Mouse (Mus musculus) heart, adult 9 months (tissue): ENCODE measurements around the gene Sema6b.
A peak's percentile ranks its signal among the peaks of the same experiment; 100 is the strongest.

ENCODE experiments used
- DNase-seq, 2 experiments: peaks; one replicate each; pipeline ENCODE4 v3.0.0; 2022; ENCODE audit warnings: low spot score in 2 of 2

Sema6b gene

DNA sequence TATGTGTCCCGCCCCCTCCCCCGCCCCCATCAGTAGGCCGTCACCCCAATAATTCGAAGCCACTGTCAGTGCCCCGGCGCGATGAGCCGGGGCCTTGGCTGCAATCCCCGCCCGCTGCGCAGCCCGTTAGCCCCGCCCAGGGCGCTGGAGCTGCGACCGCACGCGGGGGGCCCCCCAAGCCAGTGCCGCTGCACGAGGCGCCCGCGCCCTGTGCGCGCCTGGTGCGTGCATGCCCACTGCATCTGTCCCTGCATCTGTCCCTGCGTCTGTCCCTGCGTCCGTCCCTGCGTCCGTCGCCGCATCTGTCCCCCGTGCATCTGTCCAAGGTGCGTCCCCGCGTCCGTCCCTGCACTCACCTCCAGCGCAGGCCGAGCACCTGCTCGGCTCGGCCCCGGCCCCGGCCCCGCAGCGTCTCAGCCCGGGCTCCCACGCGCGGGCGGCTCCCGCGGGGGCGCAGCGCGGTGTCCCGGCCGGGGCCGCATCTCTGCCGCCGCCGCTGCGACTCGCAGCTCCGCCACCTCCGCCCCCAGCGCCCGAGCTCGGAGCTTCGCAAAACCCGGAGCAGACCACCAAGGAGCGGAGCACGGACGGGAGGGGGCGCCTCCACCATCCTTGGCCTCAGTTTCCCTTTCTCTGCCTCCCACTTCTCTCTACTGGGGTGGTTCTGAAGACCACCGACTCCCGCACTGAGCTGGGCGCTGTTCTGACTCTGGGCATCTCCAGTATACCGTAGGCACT is at the start of gene Sema6b:
Sema6b (minus strand) TSS at position 486 of the 738 bp plus-strand sequence.
- no peak for DNase-seq

- peak; percentile 82 to 83 for DNase-seq
Observed at GRCm38 (mm10) chr17:56185281-56186141, 45.4 kb upstream of the Sema6b start.

- peak; percentile 94 to 96 for DNase-seq
Observed at GRCm38 (mm10) chr17:56183658-56184103, 43.5 kb upstream of the Sema6b start, which contains the start of gene Mydgf. Gene Mydgf (minus strand): TSS chr17:56183920.

DNA sequence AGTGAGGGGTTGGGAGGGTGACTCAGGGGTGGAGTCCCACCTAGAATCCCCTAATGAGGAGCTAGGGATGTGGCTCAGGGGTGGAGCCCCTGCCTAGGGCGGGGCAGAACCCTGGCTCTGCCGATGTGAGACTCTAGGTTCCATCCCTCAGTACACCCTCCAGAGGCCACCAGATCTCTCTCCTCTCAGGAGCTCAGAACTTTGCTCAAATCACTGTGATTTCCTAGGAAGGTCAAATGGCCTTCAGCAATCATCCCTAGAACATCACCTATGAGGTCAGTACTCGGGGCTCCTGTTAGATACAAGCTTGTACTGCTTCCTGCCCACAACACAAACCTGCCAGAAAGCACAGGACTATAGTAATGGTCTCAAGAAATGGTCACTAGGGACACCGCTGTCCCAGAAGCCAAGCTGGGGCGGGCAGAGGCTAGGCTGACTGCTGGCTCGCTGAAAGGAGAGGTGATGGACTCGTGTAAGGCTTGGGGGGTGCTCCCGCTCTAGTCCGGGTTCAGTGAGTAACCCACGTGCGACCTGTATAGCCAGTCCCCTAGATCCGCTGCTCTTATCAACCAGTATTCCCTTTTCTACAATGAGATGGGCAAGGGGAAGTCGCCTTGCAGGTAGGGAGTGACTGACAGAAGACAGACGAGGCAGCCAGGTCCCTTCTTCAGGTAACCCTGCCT is 43.0 kb upstream of the Sema6b start:
- no peak for DNase-seq

- no peak for DNase-seq
Observed at GRCm38 (mm10) chr17:56175416-56175815, 35.3 kb upstream of the Sema6b start.

- no peak for DNase-seq
Observed at GRCm38 (mm10) chr17:56173401-56174046, 33.4 kb upstream of the Sema6b start.

- DNase-seq, result no peak
Observed at GRCm38 (mm10) chr17:56171881-56172280, 31.7 kb upstream of the Sema6b start.

GRCm38 (mm10) chr17:56171456-56171855 is 31.3 kb upstream of the Sema6b start:
- DNase-seq, result no peak

GRCm38 (mm10) chr17:56170636-56171035 is 30.5 kb upstream of the Sema6b start:
- DNase-seq, result no peak

DNA sequence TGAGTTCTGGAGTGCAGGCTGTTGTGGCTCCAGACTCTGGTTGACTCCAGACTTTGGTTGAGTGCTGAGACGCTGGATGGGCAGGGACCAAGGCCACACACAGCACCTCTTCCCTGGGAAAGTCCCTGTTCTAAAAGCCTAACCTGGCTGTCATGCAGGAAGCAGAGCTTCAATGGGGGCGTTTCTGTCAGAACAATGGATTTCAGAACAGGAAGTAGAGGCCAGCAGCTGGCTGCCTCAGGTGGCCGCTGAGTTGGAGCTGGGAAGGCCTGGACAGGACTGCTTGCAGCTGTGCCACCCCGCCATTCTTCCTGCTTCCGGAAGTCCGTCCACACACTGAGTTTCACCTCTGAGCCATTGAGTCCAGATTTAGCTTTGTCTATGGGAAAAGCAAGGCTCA is 29.7 kb upstream of the Sema6b start:
- DNase-seq, result peak; percentile 24 to 70

DNA sequence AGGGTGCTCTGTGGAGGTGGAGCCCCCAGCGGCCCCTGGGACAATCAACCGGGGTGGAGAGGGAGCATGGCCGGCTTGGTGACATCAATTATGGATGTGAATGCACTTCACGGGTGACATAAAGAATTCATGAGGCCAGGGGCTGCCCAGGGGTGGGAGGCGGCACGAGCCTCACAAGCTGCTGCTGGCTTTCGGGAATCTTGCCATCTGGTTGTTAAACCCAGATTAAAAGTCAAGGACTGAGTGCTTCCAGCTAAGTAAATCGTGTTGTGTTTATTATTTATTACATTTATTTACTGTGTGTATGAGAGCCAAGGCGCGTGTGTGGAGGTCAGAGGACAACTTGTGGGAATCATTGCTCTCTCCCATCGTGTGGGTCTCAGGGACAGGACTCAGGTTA is 25.5 kb upstream of the Sema6b start:
- DNase-seq, result no peak

DNA sequence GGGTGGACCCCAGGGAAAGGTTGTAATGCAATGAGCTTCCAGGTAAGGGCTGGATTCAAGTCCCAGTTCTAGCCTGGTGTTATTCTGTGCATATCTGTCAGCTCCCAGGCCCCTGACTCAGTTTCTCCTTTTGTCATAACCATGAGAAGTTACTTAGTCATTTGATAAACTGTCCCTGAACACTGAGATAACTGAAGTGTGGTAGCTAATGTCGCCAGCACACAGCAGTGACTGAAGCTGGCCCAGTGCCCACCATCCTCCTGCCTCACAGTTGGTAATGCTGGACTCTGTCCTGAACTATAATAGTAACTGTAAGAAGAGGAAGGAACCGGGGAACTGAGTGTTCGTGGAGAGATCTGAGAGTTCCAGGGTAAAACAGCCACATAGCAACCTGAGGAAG is 24.4 kb upstream of the Sema6b start:
- DNase-seq, result no peak

- no peak for DNase-seq
Observed at GRCm38 (mm10) chr17:56163523-56164102, 23.5 kb upstream of the Sema6b start.

- peak; percentile 94 to 96 for DNase-seq
Observed at GRCm38 (mm10) chr17:56162231-56162774, 22.2 kb upstream of the Sema6b start, which contains the start of gene Tnfaip8l1. Gene Tnfaip8l1 (plus strand): TSS chr17:56162477.

- DNase-seq, result peak in 1 of 2 experiments; percentile 56
Observed at GRCm38 (mm10) chr17:56159729-56160128, 19.6 kb upstream of the Sema6b start.

- DNase-seq, result peak in 1 of 2 experiments; percentile 65
Observed at GRCm38 (mm10) chr17:56153643-56154042, 13.5 kb upstream of the Sema6b start.

DNA sequence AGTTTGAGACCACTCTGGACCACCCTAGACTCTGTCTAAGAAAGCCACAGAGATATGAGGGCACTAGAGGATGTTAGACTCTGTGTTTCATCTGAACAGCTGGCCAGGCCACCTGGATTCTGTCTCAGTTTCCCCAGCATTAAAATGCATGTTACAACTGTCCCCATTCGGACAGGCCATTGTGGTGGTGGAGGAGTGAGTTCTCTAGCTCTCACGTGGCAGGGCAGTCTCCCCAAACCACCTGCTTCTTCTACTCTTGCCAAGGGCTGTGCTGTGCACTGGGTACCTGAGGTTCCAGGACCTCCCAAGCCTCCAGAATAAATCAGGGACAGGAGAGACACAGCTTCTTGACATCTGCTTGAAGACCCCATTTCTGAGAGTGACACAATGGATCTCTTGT is 9.8 kb upstream of the Sema6b start:
- no peak for DNase-seq

DNA sequence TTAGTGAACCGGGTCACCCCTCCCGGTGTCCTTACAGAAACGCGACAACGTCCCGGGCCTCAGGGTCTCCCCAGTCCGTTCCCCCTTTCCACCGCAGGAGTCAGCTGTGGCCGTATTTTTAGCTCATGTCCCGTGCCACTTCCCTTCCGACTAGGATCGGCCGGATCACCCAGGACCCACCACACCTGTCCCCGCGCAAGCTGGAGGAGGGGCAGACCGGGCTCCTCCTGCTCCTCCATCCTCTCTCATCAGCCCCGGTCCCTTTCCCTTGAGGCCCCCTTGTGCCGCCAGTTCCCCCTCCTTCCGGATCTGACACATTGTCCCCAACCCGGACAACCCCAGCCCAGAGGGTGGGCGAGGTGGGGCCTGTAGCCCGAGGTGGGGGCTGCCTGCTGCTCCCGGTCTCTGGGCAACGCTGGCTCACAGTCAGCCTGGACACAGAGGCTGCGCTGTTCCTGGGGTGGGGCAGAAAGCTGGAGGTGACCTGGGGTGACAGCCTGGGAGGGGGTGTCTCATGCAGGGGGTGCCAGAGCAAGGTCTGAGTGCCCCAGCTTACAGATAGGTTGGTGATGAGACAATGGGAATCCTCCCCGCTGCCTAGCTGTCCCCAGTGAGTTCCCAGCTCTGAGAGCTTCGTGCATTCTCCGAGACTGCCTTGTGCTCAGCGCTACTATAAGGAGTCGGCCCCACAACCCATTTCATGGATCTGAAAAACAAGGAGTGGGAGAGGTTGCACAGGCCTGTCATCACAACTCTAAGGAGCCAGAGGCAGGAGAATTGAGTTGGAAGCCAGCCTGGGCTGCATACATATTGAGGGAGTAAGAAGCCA is 8.9 kb upstream of the Sema6b start:
- no peak for DNase-seq

DNA sequence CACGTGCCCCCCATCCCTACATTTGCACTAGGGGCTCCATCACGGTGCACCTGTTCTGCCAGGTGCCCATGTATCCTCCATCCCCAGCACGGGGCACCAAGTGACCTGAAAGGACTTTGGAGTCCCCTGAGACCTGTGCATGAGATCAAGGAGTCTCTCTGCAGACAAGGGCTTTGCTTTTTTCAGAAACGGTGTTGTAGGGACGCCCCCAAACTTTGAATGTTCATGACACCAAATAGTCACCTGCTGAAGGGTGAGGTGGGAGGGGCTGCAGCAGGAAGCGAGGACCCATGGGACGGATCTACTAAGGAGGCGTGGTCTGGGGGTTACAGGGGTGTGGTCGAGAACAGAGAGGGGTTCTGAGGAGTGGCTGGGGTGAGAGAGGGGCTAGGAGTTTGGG is 8.1 kb upstream of the Sema6b start:
- DNase-seq, result no peak

DNA sequence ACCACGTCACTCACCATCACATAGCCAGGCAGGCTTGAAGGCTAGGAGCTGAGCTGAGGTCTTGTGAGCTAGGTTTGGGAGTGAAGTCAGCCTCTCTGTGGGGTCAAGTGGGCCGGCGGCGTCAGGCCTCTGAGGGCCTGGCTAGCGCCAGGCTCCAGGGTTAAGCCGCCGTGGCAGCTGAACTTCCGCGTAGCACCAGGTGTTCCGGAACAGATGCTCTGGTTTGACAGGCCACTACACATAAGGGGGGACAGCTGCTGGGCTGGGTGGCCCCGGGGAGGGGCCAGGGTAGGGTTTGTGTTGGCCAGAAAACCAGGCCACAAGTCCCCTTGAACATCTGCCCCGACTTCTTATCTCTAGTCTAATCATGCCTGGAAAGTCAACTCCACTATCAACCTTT is 7.3 kb upstream of the Sema6b start:
- DNase-seq, result no peak
